In genomic region chr16:34807768-34808275, GRCm38 (mm10) we compare ENCODE assay signal across 9 mouse cellular contexts.
A peak's percentile ranks its signal among the peaks of the same experiment; 100 is the strongest.
DNase-seq lines count a peak whose midpoint lies in the region; ATAC-seq and TF ChIP-seq lines count a peak whose summit lies in the region.
"Had no signal": no experiment of that assay in that cellular context is flagged by ENCODE, and none has a peak within 500 bp of the region (broad histone marks: within the 10 kb centered on the region; RNA-seq: fewer than 3 reads in every experiment).

No protein-coding gene starts in this region.

- TF ChIP-seq CTCF in brain, embryonic 14.5 days (IDR thresholded peaks at IDR 0.05; ENCODE audit: borderline replicate concordance, extremely low read depth, insufficient read depth, insufficient read length), result no peak
- TF ChIP-seq CTCF in liver, postnatal 0 days (IDR thresholded peaks at IDR 0.05; ENCODE audit: low read depth), result no peak

- H3K4me3 ChIP-seq in kidney, embryonic 16.5 days (ENCODE audit: low read length), result no peak overlapping the region
- H3K4me3 ChIP-seq in embryonic facial prominence, embryonic 10.5 days, result peak overlapping the region; percentile 32
- H3K4me3 ChIP-seq in liver, postnatal 0 days (ENCODE audit: low read depth, low read length), result peak overlapping the region; percentile 40
- H3K4me3 ChIP-seq: heart, embryonic 15.5 days had no signal

- no peaks in the 10 kb centered on the region for H3K27me3 ChIP-seq in kidney, embryonic 16.5 days (ENCODE audit: insufficient read depth, low read length)
- 0 out of 2 replicates have a peak, but pooled peaks cover 8% of the 10 kb centered on the region for H3K27me3 ChIP-seq in embryonic facial prominence, embryonic 10.5 days (replicated peaks; ENCODE audit: low read depth, poor library complexity, severe bottlenecking)
- no peaks in the 10 kb centered on the region for H3K27me3 ChIP-seq in liver, postnatal 0 days (ENCODE audit: insufficient read depth, low read length)

- TF ChIP-seq POLR2A in brain, embryonic 14.5 days (IDR thresholded peaks at IDR 0.05; ENCODE audit: borderline replicate concordance, extremely low read depth, insufficient read depth, insufficient read length, poor library complexity, severe bottlenecking), result no peak

- peaks cover 21% of the 10 kb centered on the region for H3K4me1 ChIP-seq in kidney, embryonic 16.5 days (ENCODE audit: insufficient read depth, low read length)
- H3K4me1 ChIP-seq in embryonic facial prominence, embryonic 10.5 days, result peaks cover 52% of the 10 kb centered on the region
- peaks cover 8% of the 10 kb centered on the region for H3K4me1 ChIP-seq in liver, postnatal 0 days (ENCODE audit: insufficient read depth)

- WGBS in kidney, embryonic 16.5 days, result 26% methylated on average over 11 of the region's 11 CpGs
- WGBS in embryonic facial prominence, embryonic 10.5 days, result 21% methylated on average over 11 of the region's 11 CpGs
- 49% methylated on average over 11 of the region's 11 CpGs for WGBS in liver, postnatal 0 days (ENCODE audit: insufficient replicate concordance)

- no peak overlapping the region for H3K4me2 ChIP-seq in kidney, embryonic 16.5 days (replicated peaks; ENCODE audit: low read depth, low read length)
- peak overlapping the region; percentile 65 for H3K4me2 ChIP-seq in liver, postnatal 0 days (ENCODE audit: low read depth, low read length)

- no peak overlapping the region for H3K27ac ChIP-seq in kidney, embryonic 16.5 days (ENCODE audit: low read length)
- peak overlapping the region; percentile 61 for H3K27ac ChIP-seq in embryonic facial prominence, embryonic 10.5 days (replicated peaks)
- peak overlapping the region; percentile 76 for H3K27ac ChIP-seq in liver, postnatal 0 days (ENCODE audit: low read depth)

- no peak for TF ChIP-seq EP300 in liver, postnatal 0 days (IDR thresholded peaks at IDR 0.05; ENCODE audit: low read depth)

- ATAC-seq in kidney, embryonic 16.5 days (ENCODE audit: low FRiP score, low TSS enrichment), result no peak
- ATAC-seq in liver, postnatal 0 days, result peak; percentile 16; the same call in 1 of the 2 replicates

- H3K9me3 ChIP-seq in kidney, embryonic 16.5 days (ENCODE audit: low read length), result no peaks in the 10 kb centered on the region
- no peaks in the 10 kb centered on the region for H3K9me3 ChIP-seq in embryonic facial prominence, embryonic 10.5 days
- H3K9me3 ChIP-seq in liver, postnatal 0 days (ENCODE audit: low read length), result no peaks in the 10 kb centered on the region
- H3K9me3 ChIP-seq: heart, embryonic 15.5 days had no signal

- H3K36me3 ChIP-seq in kidney, embryonic 16.5 days (ENCODE audit: insufficient read depth, low read length), result no peaks in the 10 kb centered on the region
- H3K36me3 ChIP-seq in embryonic facial prominence, embryonic 10.5 days (replicated peaks), result no peaks in the 10 kb centered on the region
- H3K36me3 ChIP-seq in liver, postnatal 0 days (replicated peaks; ENCODE audit: insufficient read depth, low read length), result no peaks in the 10 kb centered on the region
- H3K36me3 ChIP-seq: heart, embryonic 15.5 days had no signal

- H3K9ac ChIP-seq in kidney, embryonic 16.5 days (replicated peaks; ENCODE audit: low read length), result no peak overlapping the region
- H3K9ac ChIP-seq in liver, postnatal 0 days (replicated peaks), result peak overlapping the region; percentile 37
- H3K9ac ChIP-seq: heart, embryonic 15.5 days had no signal

- DNase-seq in kidney, postnatal 4 days, result peak; percentile 13 to 25
- peak; percentile 27 for DNase-seq in brain, embryonic 14.5 days (ENCODE audit: low read depth)
- peak; percentile 40 for DNase-seq in embryonic facial prominence, embryonic 10.5 days (ENCODE audit: low spot score)
- no peak for DNase-seq in liver, postnatal 0 days
- no peak for DNase-seq in frontal cortex, adult 2 months (ENCODE audit: extremely low spot score in 1 of 2, low spot score in 1 of 2)
- no peak for DNase-seq in kidney, postnatal 36 days
- DNase-seq: spleen, adult 18-20 months had no signal

Comparison
In these comparisons a context has a peak if more than half of its experiments do, and no peak if none do; other contexts are left out.
1. DNase-seq: peak in kidney, postnatal 4 days (2 of 2), brain, embryonic 14.5 days (single experiment) and embryonic facial prominence, embryonic 10.5 days (single experiment); none in liver, postnatal 0 days (single experiment), frontal cortex, adult 2 months (0 of 2) and kidney, postnatal 36 days (0 of 2).